Mouse (Mus musculus) 3T3-L1 (cell line): ENCODE measurements around the gene Gm20388.

ENCODE experiments used
- DNase-seq: peaks from one replicate; pipeline ENCODE4 v3.0.0-alpha.2; 2015; ENCODE audit warnings: low read depth, low spot score

The Gm20388 gene

GRCm38 (mm10) chr8:120539775-120540625, 629.4 kb downstream of the Gm20388 start:
- peak; percentile 12 for DNase-seq

- DNase-seq: no peak
Measured at GRCm38 (mm10) chr8:120542995-120543394, 632.4 kb downstream of the Gm20388 start.

- peak; percentile 75 for DNase-seq
Measured at GRCm38 (mm10) chr8:120543416-120544055, 632.9 kb downstream of the Gm20388 start.

GRCm38 (mm10) chr8:120544155-120544554, 633.5 kb downstream of the Gm20388 start:
- DNase-seq: no peak

DNA sequence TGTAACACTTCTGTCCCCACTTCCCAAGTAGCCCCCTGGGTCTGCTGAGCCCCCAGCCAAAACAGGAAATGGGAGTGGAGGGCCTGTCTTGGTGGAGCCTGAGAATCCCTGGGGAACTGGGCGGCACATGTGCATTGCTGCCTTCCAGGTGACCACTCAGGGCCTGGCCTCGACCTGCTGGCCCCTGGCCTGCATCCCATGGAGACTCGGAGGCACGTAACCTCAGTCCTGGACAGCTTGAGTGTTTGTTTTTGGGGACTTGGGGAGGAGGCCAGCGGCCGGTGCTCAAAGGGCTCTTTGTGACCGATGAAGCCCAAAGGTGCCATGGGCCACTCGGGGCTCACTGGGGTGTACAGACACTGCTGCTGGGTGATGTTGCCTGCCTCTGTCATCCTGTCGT, 636.9 kb downstream of the Gm20388 start:
- DNase-seq: no peak

DNA sequence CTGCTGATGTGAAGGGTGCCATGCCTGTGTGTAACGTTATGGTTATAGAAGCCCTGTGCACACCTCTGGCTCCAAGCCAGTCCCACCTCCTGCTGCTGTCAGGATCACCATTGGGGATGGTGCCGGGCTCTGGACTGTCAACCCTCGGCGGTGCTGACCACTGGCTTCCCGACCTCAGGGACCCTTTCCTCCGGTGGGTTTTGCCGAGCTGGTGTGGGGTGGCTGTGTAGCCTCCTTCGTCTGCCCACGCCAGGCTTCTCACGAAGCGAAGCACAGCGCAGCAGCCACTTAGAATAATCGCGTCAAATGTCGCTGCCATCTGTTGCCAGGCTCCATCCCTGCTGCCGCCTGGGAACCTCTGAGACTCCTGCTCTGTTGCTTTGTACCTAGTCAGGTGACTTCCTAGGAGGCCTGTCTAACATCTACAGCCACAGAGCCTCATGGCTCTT, 637.7 kb downstream of the Gm20388 start:
- no peak for DNase-seq

DNA sequence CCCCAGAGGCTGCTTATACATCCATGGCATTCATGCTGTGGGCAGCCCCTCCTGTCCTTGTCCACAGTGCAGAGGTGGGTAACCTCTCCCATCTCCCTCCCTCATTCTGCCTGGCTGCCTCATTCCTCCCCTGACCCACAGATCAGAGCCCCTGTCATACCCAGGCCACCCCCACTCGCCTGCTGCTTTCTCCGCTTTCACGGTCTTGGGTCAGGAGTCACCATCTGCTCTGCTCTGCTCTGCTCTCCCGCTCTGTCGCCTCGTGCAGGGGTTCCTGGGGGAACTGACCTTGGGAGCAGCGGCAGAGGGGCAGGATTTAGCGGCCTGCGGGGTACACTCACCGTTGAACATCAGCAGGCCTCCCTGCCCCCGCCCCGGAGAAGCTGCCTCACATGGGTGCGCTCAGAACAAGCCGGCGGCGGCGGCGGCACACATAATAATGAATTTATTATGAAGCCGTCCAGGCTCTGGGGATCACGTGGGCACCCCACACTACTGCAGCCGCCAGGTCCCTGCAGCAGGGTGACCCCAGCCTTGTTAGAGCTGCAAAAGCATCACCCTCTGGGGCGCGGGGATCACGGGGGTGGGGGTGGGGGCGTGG, 638.8 kb downstream of the Gm20388 start:
- DNase-seq: no peak

DNA sequence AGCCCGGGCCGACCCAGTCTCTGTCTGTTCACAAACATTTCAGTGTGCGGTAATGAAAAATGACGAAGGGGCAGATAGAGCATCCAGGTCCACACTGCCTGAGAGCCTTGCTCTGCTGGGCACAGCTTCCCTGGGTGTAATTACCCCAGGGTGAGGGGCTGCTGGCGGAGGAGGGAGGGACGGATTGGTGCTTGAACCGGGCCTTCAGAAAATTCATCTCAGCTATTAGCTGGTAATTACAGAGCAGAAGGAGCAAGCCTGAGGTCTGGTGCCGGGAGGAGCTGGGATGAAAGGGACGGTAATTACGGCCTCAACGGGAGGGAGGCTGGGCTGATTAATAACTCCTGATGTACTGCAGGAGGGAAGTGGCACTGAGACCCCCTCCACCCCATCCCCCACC, 639.3 kb downstream of the Gm20388 start:
- no peak for DNase-seq

GRCm38 (mm10) chr8:120550430-120550829, 639.8 kb downstream of the Gm20388 start:
- DNase-seq: no peak

DNA sequence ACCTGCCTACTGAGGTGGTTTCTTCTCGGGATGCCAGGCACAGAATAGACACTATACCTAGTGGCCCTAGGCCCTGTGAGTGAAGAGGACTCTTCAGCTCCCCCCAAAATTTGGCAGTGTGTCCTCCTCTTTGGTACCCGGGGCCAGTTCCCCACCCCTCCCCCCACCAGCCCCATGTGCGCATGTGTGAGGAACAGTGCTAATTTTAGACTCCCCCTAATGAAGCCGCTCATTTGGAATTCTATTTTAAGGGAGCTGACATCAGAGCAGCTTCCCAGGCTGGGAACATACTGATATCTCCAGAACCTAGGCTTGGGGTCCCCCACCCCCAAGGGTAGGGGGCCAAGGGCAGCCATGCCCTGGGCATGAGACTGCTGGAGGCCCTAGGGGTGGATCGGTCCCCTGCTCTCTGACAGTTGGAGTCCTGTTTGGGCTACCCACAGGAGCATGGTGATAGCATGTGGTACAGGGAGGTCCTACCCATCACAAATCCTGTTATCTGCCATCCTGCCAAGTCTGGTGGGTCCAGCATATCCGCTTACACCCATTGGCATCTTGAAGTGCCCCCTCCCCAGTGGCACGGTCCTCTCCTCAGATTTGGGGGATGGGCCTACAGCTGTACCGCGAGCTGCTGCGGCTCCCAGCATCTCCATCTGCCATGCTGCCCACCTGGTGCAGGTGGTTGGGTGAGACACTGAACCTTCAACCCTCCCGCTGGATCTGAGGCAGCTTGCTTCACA, 640.5 kb downstream of the Gm20388 start:
- DNase-seq: no peak

GRCm38 (mm10) chr8:120551677-120551980, 641.0 kb downstream of the Gm20388 start:
- no peak for DNase-seq

- DNase-seq: no peak
Measured at GRCm38 (mm10) chr8:120552509-120552908, 641.9 kb downstream of the Gm20388 start.

DNA sequence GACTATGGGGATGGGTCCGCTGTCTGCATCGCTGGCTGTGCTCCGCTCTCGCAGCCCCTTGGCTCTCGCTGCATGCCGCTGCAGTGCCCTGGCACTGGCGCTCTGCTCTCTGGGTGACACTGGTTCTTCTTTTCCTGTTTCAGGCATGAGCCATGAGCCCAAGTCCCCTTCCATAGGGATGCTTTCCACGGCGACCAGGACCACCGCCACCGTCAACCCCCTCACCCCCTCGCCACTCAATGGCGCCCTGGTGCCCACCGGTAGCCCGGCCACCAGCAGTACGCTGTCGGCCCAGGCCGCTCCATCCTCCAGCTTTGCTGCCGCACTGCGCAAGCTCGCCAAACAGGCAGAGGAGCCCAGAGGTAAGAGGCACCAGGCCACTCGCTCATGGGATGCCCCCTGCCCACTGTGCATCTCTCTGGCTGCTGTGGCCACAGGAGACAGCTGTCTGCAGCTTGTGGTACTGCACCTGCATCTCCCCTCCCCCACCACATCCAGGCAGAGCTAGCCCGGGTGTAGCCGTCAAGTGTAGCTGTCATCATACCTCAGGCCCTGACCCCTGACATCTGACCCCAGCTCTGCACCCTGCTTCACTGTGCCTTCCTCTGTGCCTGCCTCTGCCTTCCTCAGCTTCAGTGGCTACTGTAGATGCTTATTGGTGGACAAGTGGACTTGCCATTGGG, 642.9 kb downstream of the Gm20388 start:
- no peak for DNase-seq

- DNase-seq: no peak
Measured at GRCm38 (mm10) chr8:120554466-120555039, 643.9 kb downstream of the Gm20388 start.

DNA sequence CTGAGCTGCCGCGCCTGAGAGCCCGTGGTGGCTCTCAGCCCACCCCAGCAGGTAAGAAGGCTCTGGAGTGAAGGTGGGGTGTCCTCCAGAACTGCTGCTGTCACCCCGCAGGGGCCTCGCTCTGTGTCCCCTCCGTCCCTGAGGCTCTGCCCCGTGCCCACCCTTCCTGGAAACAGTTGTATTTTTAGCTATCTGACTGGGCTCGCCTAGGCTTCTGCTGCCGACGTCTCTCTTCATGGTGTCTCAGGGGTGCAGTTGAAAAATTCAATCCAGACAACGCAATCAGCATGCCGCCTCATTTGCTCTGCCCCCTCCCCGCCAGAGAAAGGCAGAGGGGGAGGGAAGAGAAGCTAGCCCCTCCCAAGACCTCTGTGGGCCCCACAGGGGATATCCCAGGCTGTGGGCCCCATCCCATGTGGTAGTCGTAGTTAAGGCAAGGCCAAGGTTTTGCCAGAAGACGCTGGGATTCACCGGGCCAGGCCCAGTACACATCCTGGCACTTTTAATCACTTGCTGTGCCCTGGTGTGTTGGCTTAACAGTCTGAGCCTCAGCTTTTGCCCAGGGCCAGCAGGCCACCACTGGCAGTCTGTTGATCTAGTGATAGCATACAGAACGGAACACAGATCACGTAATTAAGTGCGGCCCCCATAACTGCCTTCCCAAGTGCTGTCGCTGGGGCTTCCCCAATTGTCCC, 645.7 kb downstream of the Gm20388 start:
- no peak for DNase-seq

DNA sequence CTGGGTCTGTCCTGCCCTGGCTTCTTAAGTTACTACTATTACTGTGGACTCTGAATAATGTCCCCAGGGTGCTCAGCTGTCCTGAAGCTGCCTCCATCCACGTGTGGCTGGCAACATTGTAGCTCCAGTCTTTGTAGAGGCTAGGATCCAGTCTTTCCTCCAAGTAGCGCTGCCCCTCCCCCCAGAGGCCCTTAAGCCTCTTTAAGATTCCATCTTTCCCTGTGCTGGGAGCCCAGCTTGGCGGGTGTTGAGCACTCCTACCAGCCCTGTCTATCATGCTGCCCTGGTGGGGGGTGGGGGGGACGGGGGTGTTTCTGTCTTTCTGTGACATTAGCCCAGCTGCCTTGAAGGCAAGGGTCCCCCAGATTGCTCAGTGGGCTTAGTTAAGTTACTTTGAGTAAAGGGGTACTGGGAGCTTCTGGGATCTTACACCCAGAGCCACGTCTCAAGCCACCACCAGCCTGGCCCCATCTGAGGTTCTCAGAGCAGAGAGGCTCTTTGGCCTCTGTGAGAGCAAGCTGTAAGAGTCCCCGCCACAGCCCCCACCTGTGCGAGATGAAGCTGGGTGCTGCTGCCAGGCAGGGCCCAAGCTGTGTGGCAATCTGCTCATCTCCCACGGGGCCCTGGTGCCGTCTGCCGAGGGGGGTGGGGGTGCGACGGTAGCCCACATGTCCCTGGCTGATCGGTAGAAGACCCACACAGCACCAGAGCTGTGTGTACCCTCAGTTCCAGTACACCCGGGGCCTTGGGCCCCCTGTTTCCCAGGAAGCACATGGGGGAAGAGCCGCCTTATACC, 646.7 kb downstream of the Gm20388 start:
- no peak for DNase-seq

- DNase-seq: no peak
Measured at GRCm38 (mm10) chr8:120558162-120558561, 647.5 kb downstream of the Gm20388 start.

GRCm38 (mm10) chr8:120559654-120560053, 649.0 kb downstream of the Gm20388 start:
- no peak for DNase-seq

DNA sequence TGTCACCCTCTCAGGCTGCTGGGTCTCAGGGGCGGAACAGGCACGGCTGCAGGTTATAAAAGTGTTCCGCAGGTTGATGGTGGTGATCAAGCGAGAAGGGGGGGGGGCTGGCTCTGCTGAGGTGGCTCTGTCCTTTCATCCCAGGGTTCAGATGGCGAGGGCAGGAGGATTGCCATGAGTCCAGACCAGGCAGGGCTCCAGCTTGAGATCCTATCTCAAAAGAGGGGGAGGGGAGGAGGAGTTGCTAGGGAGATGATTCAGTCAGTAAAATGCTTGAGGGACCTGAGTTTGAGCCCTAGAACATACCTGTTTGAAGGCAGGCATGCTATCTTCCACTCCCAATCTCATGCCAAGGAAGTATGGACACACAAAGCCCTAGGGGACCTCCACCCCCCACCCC, 649.9 kb downstream of the Gm20388 start:
- DNase-seq: no peak
